Mouse (Mus musculus) effector memory CD4-positive, alpha-beta T cell, adult 7 months (primary cell): ENCODE measurements around the gene Magea3. TPM values are rescaled to one million over a fixed set of nuclear protein-coding genes. Genes with fewer than 3 reads are reported as not detected.

Source experiments
- polyA plus RNA-seq: library from polyadenylated mRNA; unstranded; fragments of 100-300 nt; shearing (Covaris generic); gene quantifications from one replicate; pipeline ENCODE4 v1.2.1, GENCODE M21; 2017

Magea3 gene
- polyA plus RNA-seq: not detected

DNA sequence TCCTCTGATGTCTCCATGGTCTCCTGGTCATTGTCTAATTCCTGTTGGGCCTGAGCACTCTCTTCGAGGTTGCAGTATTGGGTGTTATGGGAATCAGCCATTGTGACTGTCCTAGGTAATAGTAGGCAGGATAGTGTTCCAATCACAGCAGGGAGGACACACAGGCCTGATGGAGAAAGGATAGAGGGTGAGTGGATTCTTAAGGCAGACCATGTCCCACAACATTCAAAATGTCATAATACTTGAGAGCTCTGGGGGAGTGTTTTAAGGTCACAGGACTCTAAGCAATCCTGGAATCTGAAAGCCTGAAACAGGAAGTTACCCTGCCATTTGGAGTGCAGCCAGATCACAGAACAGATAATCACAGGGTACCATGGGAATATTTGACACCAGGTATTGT, at the start of gene Magea3:
Magea3 (minus strand) TSS at position 101 of the 400 bp plus-strand sequence.

DNA sequence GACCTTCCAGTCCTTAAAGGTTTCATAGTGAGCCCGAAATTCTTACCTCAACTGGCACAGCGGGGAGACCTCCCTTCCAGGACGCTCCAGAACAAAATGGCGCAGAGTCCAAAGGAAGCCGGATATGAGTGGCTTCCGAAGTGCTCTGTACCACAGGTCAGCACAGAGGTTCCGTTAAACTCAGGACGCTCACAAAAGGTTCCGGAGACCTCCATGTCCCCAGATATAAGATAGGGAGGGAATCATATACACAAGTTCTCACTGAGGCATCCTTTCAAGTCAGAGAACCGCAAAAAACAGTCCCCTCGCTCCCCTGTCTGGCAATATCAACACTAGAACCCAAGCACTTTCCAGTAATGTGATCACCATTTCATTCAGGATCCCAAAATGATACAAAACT, 46.4 kb upstream of the Magea3 start, which contains the start of gene Magea8:
Magea8 (minus strand) TSS at position 101 of the 400 bp plus-strand sequence.

DNA sequence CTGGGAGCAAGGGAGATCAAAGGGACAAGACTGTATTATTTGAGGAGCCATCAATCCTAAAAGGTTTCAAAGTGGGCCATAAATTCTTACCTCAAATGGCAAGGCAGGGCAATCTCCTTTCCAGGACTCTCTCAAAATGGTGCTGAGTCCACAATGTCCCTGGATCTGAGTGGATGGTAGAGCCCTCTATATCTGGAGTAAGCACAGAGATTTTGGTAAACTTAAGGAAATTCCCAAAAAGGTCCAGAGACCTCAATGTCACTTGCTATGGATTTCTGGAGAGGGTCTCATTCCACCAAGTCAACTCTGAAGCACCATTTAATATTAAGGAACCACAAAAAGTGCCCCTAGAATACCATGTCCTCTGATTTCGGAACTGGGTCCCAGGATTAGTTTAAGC, 13.4 kb downstream of the Magea3 start, which contains the start of gene Magea6:
Magea6 (minus strand) TSS at position 101 of the 400 bp plus-strand sequence.

Other genes with a start within 250 kb of the Magea3 start
- not detected for gene Cldn34b1, start 59.2 kb downstream of the Magea3 start, polyA plus RNA-seq
- not detected for gene Magea6, start 13.5 kb downstream of the Magea3 start, polyA plus RNA-seq
- gene Magea8, start 46.3 kb upstream of the Magea3 start, polyA plus RNA-seq: not detected
- gene Magea5, start 113.6 kb upstream of the Magea3 start, polyA plus RNA-seq: not detected
- not detected for gene Magea1, start 140.3 kb upstream of the Magea3 start, polyA plus RNA-seq
- not detected for gene Magea2, start 144.2 kb upstream of the Magea3 start, polyA plus RNA-seq
- gene Cldn34b2, start 178.9 kb upstream of the Magea3 start, polyA plus RNA-seq: not detected